Mouse (Mus musculus) central nervous system, embryonic 18 days (tissue): ENCODE data around the gene Nat8f3. TPM values are rescaled to one million over a fixed set of nuclear protein-coding genes. Genes with fewer than 3 reads are reported as not detected.

Experiments
- polyA plus RNA-seq: library from polyadenylated mRNA; depleted of rRNA; stranded (reverse); fragments of >200 nt; gene quantifications from 2 replicates; pipeline ENCODE4 v1.2.3, GENCODE M21; 2012; rRNA removed

Gene Nat8f3
- polyA plus RNA-seq: 0.05 and 0.07 TPM in 2 replicates

GRCm38 (mm10) chr6:85765532-85765931, at the start of gene Nat8f3:
Gene Nat8f3 (minus strand): TSS chr6:85765754.

GRCm38 (mm10) chr6:85713105-85713504, 52.4 kb downstream of the Nat8f3 start, which contains the start of gene Nat8f7:
Gene Nat8f7 (minus strand): TSS chr6:85713205.

Other genes starting within 250 kb of the Nat8f3 start
- gene Alms1, start 178.2 kb downstream of the Nat8f3 start, polyA plus RNA-seq: 5.1 and 5.3 TPM in 2 replicates
- not detected in 2 replicates for gene Nat8f7, start 52.5 kb downstream of the Nat8f3 start, polyA plus RNA-seq
- gene Nat8f6, start 55.2 kb upstream of the Nat8f3 start, polyA plus RNA-seq: 0.04 and 0.06 TPM in 2 replicates
- 0.16 and 0.24 TPM in 2 replicates for gene Nat8f5, start 55.2 kb upstream of the Nat8f3 start, polyA plus RNA-seq
- gene Nat8, start 66.3 kb upstream of the Nat8f3 start, polyA plus RNA-seq: 0.13 and 0.18 TPM in 2 replicates
- 0.05 and 0.06 TPM in 2 replicates for gene Nat8f2, start 103.4 kb upstream of the Nat8f3 start, polyA plus RNA-seq
- 4.4 TPM in 2 replicates for gene Nat8f4, start 139.1 kb upstream of the Nat8f3 start, polyA plus RNA-seq
- 50.4 and 53.6 TPM in 2 replicates for gene Tprkb, start 146.1 kb upstream of the Nat8f3 start, polyA plus RNA-seq
- 15.6 and 18.2 TPM in 2 replicates for gene Nat8f1, start 149.9 kb upstream of the Nat8f3 start, polyA plus RNA-seq
- 164 and 182 TPM in 2 replicates for gene Dusp11, start 195.9 kb upstream of the Nat8f3 start, polyA plus RNA-seq